Mouse (Mus musculus): Measurements from ENCODE around the gene Tha1. TPM values are rescaled to one million over a fixed set of nuclear protein-coding genes. Genes with fewer than 3 reads are reported as not detected.

Tha1 gene
- total RNA-seq, 2 experiments from 2014 or later: 3.3 to 4.0 TPM

- peak; percentile 89 for DNase-seq
Observed at GRCm38 (mm10) chr11:117824060-117824969, 49.0 kb downstream of the Tha1 start.

- no peak for DNase-seq
Observed at GRCm38 (mm10) chr11:117823411-117823810, 49.9 kb downstream of the Tha1 start.

- peak; percentile 60 for DNase-seq
Observed at GRCm38 (mm10) chr11:117822728-117823241, 50.5 kb downstream of the Tha1 start.

- no peak for DNase-seq
Observed at GRCm38 (mm10) chr11:117821868-117822267, 51.4 kb downstream of the Tha1 start.

GRCm38 (mm10) chr11:117820173-117820572 is 53.1 kb downstream of the Tha1 start:
- DNase-seq: no peak

GRCm38 (mm10) chr11:117819095-117819494 is 54.2 kb downstream of the Tha1 start:
- DNase-seq: peak; percentile 72

Other genes with a start within 250 kb of the Tha1 start
- 10 to 100 TPM; 25.4 to 27.4 TPM for gene Tnrc6c, start 219.2 kb downstream of the Tha1 start, total RNA-seq (2021)
- 1 to 10 TPM; 3.1 to 3.3 TPM for gene Tmc8, start 91.4 kb downstream of the Tha1 start, total RNA-seq (2021)
- gene Tmc6, start 91.3 kb downstream of the Tha1 start, total RNA-seq (2021): 10 to 100 TPM; 26.4 to 28.6 TPM
- not detected for gene 6030468B19Rik, start 75.8 kb downstream of the Tha1 start, total RNA-seq (2021)
- 1 to 10 TPM; 2.7 to 3.5 TPM for gene Gm20708, start 63.8 kb downstream of the Tha1 start, total RNA-seq (2021)
- 10 to 100 TPM; 81.2 to 85.1 TPM for gene Syngr2, start 63.8 kb downstream of the Tha1 start, total RNA-seq (2021)
- 10 to 100 TPM; 15.3 to 15.5 TPM for gene Afmid, start 47.6 kb downstream of the Tha1 start, total RNA-seq (2021)
- 10 to 100 TPM; 93.1 to 99.2 TPM for gene Tk1, start 47.4 kb downstream of the Tha1 start, total RNA-seq (2021)
- 10 to 100 TPM; 63.1 to 69.1 TPM for gene Birc5, start 24.2 kb downstream of the Tha1 start, total RNA-seq (2021)
- gene Tmem235, start 12.7 kb downstream of the Tha1 start, total RNA-seq (2021): under 1 TPM in 1 of 2 experiments, not detected in 1; 0.18 TPM
- gene Socs3, start 96.6 kb upstream of the Tha1 start, total RNA-seq (2021): 1 to 10 TPM; 5.5 TPM
- gene Pgs1, start 112.8 kb upstream of the Tha1 start, total RNA-seq (2021): 10 to 100 TPM; 25.0 to 26.2 TPM

Measured in heart, postnatal 4 days (tissue).